Mouse (Mus musculus): Measurements from ENCODE around the gene Cdh5.

Gene Cdh5

DNA sequence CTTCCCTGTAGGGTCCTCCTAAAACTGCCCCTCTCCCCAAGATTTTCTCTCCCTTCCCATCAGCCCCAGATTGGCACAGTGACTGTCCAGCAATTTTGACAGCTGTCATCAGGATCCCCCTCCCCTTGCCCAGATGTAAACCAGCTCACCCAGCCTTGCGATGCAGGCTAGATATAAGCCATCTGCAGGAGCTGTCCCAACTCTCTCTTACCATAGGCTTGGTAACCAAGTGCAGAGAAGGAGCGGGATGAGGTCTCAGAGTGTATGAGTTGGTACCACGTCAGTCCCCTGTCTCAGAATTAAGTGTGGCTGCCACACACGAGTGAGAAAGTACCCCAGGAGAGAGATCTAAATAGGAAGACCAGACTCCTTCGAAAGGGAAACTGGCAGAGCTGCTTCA is 87.0 kb downstream of the Cdh5 start:
- in situ Hi-C loops (cut with MboI, MseI) = no loop called here

GRCm38 (mm10) chr8:104190777-104191468 is 89.5 kb downstream of the Cdh5 start:
- in situ Hi-C loops (cut with MboI, MseI) = no loop called here

DNA sequence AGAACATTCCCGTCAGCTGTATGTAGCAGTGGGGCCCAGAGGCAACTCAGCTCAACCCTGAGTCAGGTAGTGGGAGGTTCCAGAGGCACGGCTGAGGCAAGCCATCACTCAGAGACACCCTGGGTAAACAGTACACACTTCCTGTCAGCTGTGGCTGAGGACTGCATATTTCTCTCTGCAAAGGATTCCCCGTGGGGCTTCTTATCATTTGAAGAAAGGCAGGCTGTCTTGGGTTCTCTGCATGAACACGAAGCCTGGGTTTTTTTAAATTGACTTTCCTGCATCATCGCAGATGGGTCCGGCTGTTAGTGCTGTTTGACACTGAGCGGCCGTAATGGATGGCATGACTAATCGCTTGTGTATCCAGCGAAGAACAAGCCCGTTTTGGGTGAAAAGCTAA is 90.1 kb downstream of the Cdh5 start:
- in situ Hi-C loops (cut with MboI, MseI) = no loop called here

Measured in T-helper 1 cell (primary cell).